Mouse (Mus musculus) ovary, adult 2 months (tissue): ENCODE results near the gene Mmp8. TPM values are rescaled to one million over a fixed set of nuclear protein-coding genes. Genes with fewer than 3 reads are reported as not detected.

ENCODE experiments used
- polyA plus RNA-seq: library from polyadenylated mRNA; depleted of rRNA; stranded (reverse); fragments of >200 nt; gene quantifications from 2 replicates; pipeline ENCODE4 v1.2.3, GENCODE M21; 2012; rRNA removed

Gene Mmp8
- polyA plus RNA-seq: 0.61 and 0.70 TPM in 2 replicates

DNA sequence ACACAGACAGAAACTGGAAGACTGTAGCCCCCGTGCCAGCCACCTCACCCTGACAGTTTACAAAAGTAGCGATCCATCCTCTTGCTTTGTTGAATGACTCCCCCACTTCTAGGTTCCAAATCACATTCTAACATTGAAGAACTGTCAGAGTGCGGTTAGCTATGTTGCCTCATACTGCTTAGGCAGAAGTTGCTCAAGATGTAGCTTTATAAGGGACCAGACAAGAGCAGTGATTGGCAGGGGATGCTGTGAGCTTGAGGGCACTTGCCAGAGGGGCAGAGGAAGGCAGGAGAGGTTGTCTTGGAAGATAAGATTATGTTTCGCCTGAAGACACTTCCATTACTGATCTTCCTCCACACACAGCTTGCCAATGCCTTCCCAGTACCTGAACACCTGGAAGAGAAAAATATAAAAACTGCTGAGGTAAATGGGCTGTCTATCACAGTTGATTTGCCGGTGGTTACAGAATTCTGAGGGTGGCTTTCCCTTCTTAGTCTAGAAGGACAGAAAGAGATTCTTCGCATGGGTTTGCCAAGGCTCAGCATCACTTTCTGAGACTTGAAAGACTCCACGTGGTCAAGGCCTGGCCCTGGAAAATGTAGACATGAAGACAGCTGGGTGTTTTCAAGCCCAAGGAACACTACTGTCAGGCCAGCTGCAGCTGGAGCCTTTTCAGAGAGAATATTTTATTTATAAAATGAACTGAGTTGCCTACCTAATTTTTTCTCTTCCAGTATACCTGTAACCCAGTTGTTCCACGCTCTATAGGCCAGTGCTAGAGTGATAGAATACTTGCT is at the start of gene Mmp8:
Mmp8 (plus strand) TSS at position 236 of the 797 bp plus-strand sequence.

DNA sequence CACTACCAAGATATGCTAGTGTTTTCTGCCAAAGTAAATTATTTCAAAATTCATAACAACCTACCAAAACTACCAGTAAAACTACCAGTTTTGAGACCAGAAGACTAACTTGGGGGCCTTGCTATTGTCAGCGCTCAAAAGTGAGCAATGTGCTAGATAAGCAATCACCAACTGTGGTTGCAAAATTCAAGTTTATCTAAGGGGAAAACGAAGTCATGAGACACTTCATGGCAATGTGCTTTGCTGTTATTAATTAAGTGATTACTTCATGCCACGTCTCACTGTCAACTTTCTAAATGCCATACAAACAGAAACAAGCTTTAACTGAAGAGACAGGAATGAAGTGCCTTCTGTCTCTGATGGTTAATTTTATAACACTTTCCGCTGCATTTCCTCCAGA is 12.9 kb downstream of the Mmp8 start, which contains the start of gene Mmp27:
Mmp27 (plus strand) TSS at position 235 of the 400 bp plus-strand sequence.

Other genes starting within 250 kb of the Mmp8 start
- gene Mmp12, start 214.1 kb upstream of the Mmp8 start, polyA plus RNA-seq: 0.80 and 0.81 TPM in 2 replicates
- gene Mmp1b, start 170.4 kb upstream of the Mmp8 start, polyA plus RNA-seq: not detected in 2 replicates
- gene Mmp3, start 112.6 kb upstream of the Mmp8 start, polyA plus RNA-seq: 0.90 and 1.4 TPM in 2 replicates
- gene Mmp10, start 56.1 kb upstream of the Mmp8 start, polyA plus RNA-seq: 0.11 and 0.63 TPM in 2 replicates
- gene Mmp27, start 12.9 kb downstream of the Mmp8 start, polyA plus RNA-seq: 0.18 TPM in 1 of 2 replicates, not detected in the other
- gene Mmp20, start 69.8 kb downstream of the Mmp8 start, polyA plus RNA-seq: not detected in 2 replicates
- gene Mmp7, start 133.6 kb downstream of the Mmp8 start, polyA plus RNA-seq: 1.5 and 6.2 TPM in 2 replicates
- gene Tmem123, start 205.6 kb downstream of the Mmp8 start, polyA plus RNA-seq: 74.7 and 107 TPM in 2 replicates